Mouse (Mus musculus) lung, embryonic 16.5 days (tissue): ENCODE measurements around the gene Atp13a1. TPM values are rescaled to one million over a fixed set of nuclear protein-coding genes. Genes with fewer than 3 reads are reported as not detected.

ENCODE experiments used
- ATAC-seq: fragments of 200-750 bp; cut with Nextera tagmentation; 2 replicates; pipeline ENCODE4 v1.8.0; 2017; ENCODE audit warnings: low read depth, mild to moderate bottlenecking, moderate library complexity
- H3K27ac ChIP-seq: fragments of 300-500 bp; sonication (generic); 2 replicates; pipeline ENCODE4 v1.5.1; 2014; ENCODE audit warnings: mild to moderate bottlenecking, control low read depth, low read length
- H3K27me3 ChIP-seq: fragments of 300-500 bp; sonication (generic); 2 replicates; pipeline ENCODE4 v1.6.1; 2014; ENCODE audit warnings: low read depth, low read length, mixed read lengths; ENCODE audit not compliant: control insufficient read depth, insufficient read depth
- H3K36me3 ChIP-seq: fragments of 300-500 bp; sonication (generic); 2 replicates; pipeline ENCODE4 v1.6.1; 2014; ENCODE audit warnings: low read length; ENCODE audit not compliant: control insufficient read depth, insufficient read depth
- H3K4me1 ChIP-seq: fragments of 300-500 bp; sonication (generic); replicated peaks from 2 replicates; pipeline ENCODE4 v1.6.1; 2014; ENCODE audit warnings: low read length, mixed read lengths; ENCODE audit not compliant: control insufficient read depth, insufficient read depth
- H3K4me2 ChIP-seq: fragments of 300-500 bp; sonication (generic); 2 replicates; pipeline ENCODE4 v1.6.1; 2014; ENCODE audit warnings: low read depth, low read length, control low read depth
- H3K4me3 ChIP-seq: fragments of 300-500 bp; sonication (generic); 2 replicates; pipeline ENCODE4 v1.5.1; 2014; ENCODE audit warnings: mild to moderate bottlenecking, low read length, control low read depth
- H3K9ac ChIP-seq: fragments of 300-500 bp; sonication (generic); 2 replicates; pipeline ENCODE4 v1.6.1; 2014; ENCODE audit warnings: low read length, control low read depth
- H3K9me3 ChIP-seq: fragments of 300-500 bp; sonication (generic); 2 replicates; pipeline ENCODE4 v1.6.1; 2016; ENCODE audit warnings: low read length; ENCODE audit not compliant: control insufficient read depth
- WGBS: fragments of 180-500 bp; shearing (Covaris S2); extraction: QIAGEN DNeasy Blood & Tissue Kit; methylation state at CpG from one replicate; pipeline ENCODE4 v1.1.7; 2014; 5-methylcytosine and 5-hydroxymethylcytosine counted together
- polyA plus RNA-seq: library from polyadenylated mRNA; unstranded; fragments of >200 nt; fragmentation: Nextera tagmentation; extraction: Ambion mirVana; gene quantifications from 2 replicates; pipeline ENCODE4 v1.2.1, GENCODE M21; 2015

The Atp13a1 gene
- polyA plus RNA-seq, 1 experiment from 2014 or later: 45.8 TPM

DNA sequence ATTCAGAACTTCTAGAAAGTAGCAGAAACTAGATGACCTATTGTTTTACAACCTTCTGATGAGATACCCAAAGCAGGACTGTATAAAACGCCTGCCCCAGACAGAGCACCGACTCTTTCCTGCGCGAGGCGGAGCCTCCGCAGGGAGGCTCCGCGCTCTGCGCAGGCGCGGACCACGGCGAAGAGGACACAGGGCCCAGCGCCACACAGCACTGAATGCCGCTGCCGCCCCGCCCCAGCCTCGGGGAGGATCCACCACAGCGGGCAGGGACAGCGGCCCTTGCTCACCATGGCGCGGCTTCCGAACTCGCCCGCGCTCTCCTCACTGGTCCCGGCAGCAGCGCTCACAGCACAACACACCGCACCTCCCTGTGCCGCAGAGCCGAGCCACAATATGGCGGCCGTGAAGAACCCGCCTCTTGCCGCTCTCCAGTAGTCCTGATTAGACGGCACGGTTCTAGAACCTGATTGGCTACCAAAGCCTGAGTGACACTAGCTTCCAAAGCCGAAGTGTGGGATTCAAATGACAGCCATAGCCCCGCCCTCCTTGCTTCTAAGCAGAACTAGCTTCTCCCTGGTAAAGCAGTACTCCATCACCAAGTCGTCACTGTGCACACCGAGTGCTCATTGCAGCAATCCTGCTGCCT lies 16.3 kb upstream of the Atp13a1 start, which contains the start of gene Gm20422:
TSS of gene Gm20422 (minus strand) at position 384 of the 646 bp plus-strand sequence.
- Histone ChIP-seq H3K9ac (peak within 1 kb of the TSS; percentile 93), H3K27me3 (no peaks in the 10 kb centered on the region)
- ATAC-seq: peak; percentile 100

DNA sequence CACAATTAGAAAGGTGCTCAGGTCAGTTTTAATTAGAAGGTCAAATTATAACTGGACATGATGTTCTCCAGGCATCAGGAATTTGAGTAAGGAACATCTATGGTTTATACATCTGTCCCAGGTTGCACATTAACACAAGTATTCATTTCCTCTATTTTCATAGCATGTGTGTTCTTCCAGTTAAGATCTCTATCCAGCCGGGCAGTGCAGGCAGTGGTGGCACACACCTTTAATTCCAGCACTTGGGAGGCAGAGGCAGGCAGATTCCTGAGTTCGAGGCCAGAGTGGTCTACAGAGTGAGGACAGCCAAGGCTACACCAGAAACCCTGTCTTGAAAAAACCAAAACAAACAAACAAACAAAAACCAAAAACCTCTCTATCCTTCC lies 15.8 kb upstream of the Atp13a1 start:
- peak overlapping the region; percentile 14 for H3K4me3 ChIP-seq

More for the DNA sequence above, 16.3 kb upstream of the Atp13a1 start, which contains the start of gene Gm20422:
- Histone ChIP-seq H3K4me2 (peak within 1 kb of the TSS; percentile 80), H3K4me1 (peaks cover 11% of the 10 kb centered on the region), H3K27ac (peak within 1 kb of the TSS; percentile 99), H3K9me3 (no peaks in the 10 kb centered on the region), H3K36me3 (peaks cover 2% of the 10 kb centered on the region; the same call in 1 of the 2 replicates), H3K4me3 (peak within 1 kb of the TSS; percentile 74)
- WGBS: under 1% methylated on average over 41 of the region's 41 CpGs

GRCm38 (mm10) chr8:69777111-69777510 lies 13.9 kb upstream of the Atp13a1 start:
- Histone ChIP-seq H3K27me3 (no peaks in the 10 kb centered on the region), H3K4me1 (peaks cover 10% of the 10 kb centered on the region), H3K4me2 (no peak overlapping the region), H3K9me3 (no peaks in the 10 kb centered on the region), H3K4me3 (no peak overlapping the region), H3K36me3 (peaks cover 2% of the 10 kb centered on the region; the same call in 1 of the 2 replicates), H3K9ac (no peak overlapping the region), H3K27ac (no peak overlapping the region)
- no peak for ATAC-seq
- 67% methylated on average over 8 of the region's 12 CpGs for WGBS

More for the DNA sequence above, 15.8 kb upstream of the Atp13a1 start:
- 0 out of 2 replicates have a peak overlapping the region, but pooled peaks have one; percentile 3 for H3K9ac ChIP-seq
- H3K36me3 ChIP-seq: peaks cover 2% of the 10 kb centered on the region; the same call in 1 of the 2 replicates
- no peak overlapping the region for H3K27ac ChIP-seq
- peaks cover 11% of the 10 kb centered on the region for H3K4me1 ChIP-seq
- H3K4me2 ChIP-seq: peak overlapping the region; percentile 46
- H3K27me3 ChIP-seq: no peaks in the 10 kb centered on the region
- no peak; the same call in 1 of the 2 replicates for ATAC-seq
- H3K9me3 ChIP-seq: no peaks in the 10 kb centered on the region
- 39% methylated on average over 2 of the region's 2 CpGs for WGBS

GRCm38 (mm10) chr8:69789105-69789504 lies 1.9 kb upstream of the Atp13a1 start:
- H3K4me2 ChIP-seq: no peak overlapping the region
- no peak overlapping the region for H3K4me3 ChIP-seq
- H3K4me1 ChIP-seq: peaks cover 19% of the 10 kb centered on the region
- no peaks in the 10 kb centered on the region for H3K27me3 ChIP-seq
- H3K36me3 ChIP-seq: peaks cover 7% of the 10 kb centered on the region; the same call in 1 of the 2 replicates
- WGBS: 86% methylated on average over 5 of the region's 5 CpGs
- no peak for ATAC-seq
- H3K9me3 ChIP-seq: no peaks in the 10 kb centered on the region
- H3K9ac ChIP-seq: no peak overlapping the region
- H3K27ac ChIP-seq: no peak overlapping the region

DNA sequence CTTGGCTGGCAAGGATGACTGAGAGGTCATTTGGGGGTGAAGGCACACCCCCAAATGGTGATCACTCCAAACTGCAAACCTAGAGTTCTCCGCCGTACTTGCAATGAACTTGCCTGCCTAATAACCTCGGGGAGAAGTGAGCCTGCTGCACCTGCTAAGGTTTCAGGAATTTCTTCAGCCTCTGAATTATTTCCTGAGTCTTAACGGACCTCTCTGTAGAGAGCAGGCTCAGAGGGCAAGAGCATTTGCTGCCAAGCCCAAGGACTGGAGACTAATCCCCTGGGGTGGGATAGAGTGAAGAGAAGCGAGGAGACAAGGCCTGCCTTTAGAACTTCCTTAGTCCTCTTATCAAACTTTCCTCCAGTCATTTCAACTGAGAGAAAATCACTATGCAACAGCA lies 1.2 kb upstream of the Atp13a1 start:
- Histone ChIP-seq H3K9ac (no peak overlapping the region), H3K4me2 (no peak overlapping the region), H3K9me3 (no peaks in the 10 kb centered on the region), H3K27me3 (no peaks in the 10 kb centered on the region), H3K4me3 (no peak overlapping the region; the same call in 1 of the 2 replicates), H3K36me3 (peaks cover 8% of the 10 kb centered on the region), H3K4me1 (peaks cover 19% of the 10 kb centered on the region), H3K27ac (no peak overlapping the region)
- WGBS: 65% methylated on average over 5 of the region's 5 CpGs
- no peak for ATAC-seq

- H3K27me3 ChIP-seq: no peaks in the 10 kb centered on the region
- H3K36me3 ChIP-seq: peaks cover 12% of the 10 kb centered on the region
- WGBS: 27% methylated on average over 11 of the region's 11 CpGs
- peak overlapping the region; percentile 91 for H3K9ac ChIP-seq
- peak overlapping the region; percentile 87 for H3K4me3 ChIP-seq
- H3K9me3 ChIP-seq: no peaks in the 10 kb centered on the region
- peaks cover 19% of the 10 kb centered on the region for H3K4me1 ChIP-seq
- peak overlapping the region; percentile 79 for H3K27ac ChIP-seq
- peak overlapping the region; percentile 70 for H3K4me2 ChIP-seq
- ATAC-seq: peak; percentile 24; the same call in 1 of the 2 replicates
Observed at GRCm38 (mm10) chr8:69790364-69790763, 599 bp upstream of the Atp13a1 start.

DNA sequence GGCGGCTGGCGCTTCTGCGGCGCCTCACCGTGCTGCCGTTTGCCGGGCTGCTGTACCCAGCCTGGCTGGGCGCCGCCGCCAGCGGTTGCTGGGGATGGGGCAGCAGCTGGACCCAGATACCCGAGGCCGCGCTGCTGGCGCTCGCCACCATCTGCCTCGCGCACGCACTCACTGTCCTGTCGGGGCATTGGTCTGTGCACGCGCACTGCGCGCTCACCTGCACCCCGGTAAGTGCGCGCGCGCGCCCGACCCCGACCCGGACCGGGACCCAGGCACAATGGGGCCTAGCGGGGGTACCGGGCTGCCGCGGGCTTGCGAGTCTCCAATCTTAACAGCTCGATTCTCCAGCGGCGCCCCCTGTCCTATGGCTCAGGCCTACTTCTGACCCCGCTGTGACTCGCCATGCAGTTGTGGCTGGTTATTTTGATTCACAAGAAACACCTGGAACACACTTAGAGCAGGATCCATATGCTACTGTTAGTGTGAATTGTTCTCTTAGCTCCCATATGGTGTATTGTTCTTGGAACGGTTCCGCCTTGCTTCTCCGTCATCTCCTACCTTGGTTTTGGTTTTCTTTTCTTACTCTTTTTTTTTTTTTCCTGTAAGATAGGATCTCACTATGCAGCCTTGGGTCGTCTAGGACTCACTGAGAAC lies 579 bp downstream of the Atp13a1 start:
- H3K36me3 ChIP-seq: peaks cover 15% of the 10 kb centered on the region
- no peaks in the 10 kb centered on the region for H3K27me3 ChIP-seq
- peak overlapping the region; percentile 70 for H3K4me2 ChIP-seq
- 2% methylated on average over 41 of the region's 48 CpGs for WGBS
- peak overlapping the region; percentile 79 for H3K27ac ChIP-seq
- peak overlapping the region; percentile 87 for H3K4me3 ChIP-seq
- peak overlapping the region; percentile 91 for H3K9ac ChIP-seq
- H3K9me3 ChIP-seq: no peaks in the 10 kb centered on the region
- peaks cover 19% of the 10 kb centered on the region for H3K4me1 ChIP-seq
- ATAC-seq: peak; percentile 74

- no peak overlapping the region for H3K9ac ChIP-seq
- ATAC-seq: no peak
- 86% methylated on average over 4 of the region's 4 CpGs for WGBS
- H3K27me3 ChIP-seq: no peaks in the 10 kb centered on the region
- H3K4me2 ChIP-seq: no peak overlapping the region
- H3K36me3 ChIP-seq: peaks cover 31% of the 10 kb centered on the region
- peaks cover 19% of the 10 kb centered on the region for H3K4me1 ChIP-seq
- no peak overlapping the region for H3K4me3 ChIP-seq
- H3K27ac ChIP-seq: no peak overlapping the region
- no peaks in the 10 kb centered on the region for H3K9me3 ChIP-seq
Observed at GRCm38 (mm10) chr8:69793666-69794065, 2.7 kb downstream of the Atp13a1 start.

GRCm38 (mm10) chr8:69794096-69794495 lies 3.1 kb downstream of the Atp13a1 start:
- Histone ChIP-seq H3K4me2 (no peak overlapping the region), H3K4me1 (peaks cover 19% of the 10 kb centered on the region), H3K4me3 (no peak overlapping the region), H3K9me3 (no peaks in the 10 kb centered on the region), H3K27me3 (no peaks in the 10 kb centered on the region), H3K27ac (no peak overlapping the region), H3K36me3 (peaks cover 35% of the 10 kb centered on the region), H3K9ac (no peak overlapping the region)
- ATAC-seq: no peak
- 85% methylated on average over 3 of the region's 3 CpGs for WGBS
